Mouse (Mus musculus) right cerebral cortex, adult 2 months (tissue): ENCODE data around the gene Synj2bp.
"Not testable (repeated sequence)": the region's sequence is repeated elsewhere in the genome, so short reads cannot be mapped to it uniquely, and the experiment has no call there.

ENCODE experiments used
- DNase-seq, 2 experiments: peaks; one replicate each; pipeline ENCODE4 v3.0.0; 2021 to 2022; ENCODE audit warnings: low spot score in 2 of 2

The Synj2bp gene

GRCm38 (mm10) chr12:81532316-81533028, at the start of gene Synj2bp, which contains the start of gene Gm20498:
TSS of gene Synj2bp (minus strand) at chr12:81532911.
TSS of gene Gm20498 (minus strand) at chr12:81532905.
- peak; percentile 88 to 93 for DNase-seq

- no peak for DNase-seq
Observed at GRCm38 (mm10) chr12:81568374-81568773, 35.7 kb upstream of the Synj2bp start, which contains the start of gene Adam21. TSS of gene Adam21 (minus strand) at chr12:81568474.

GRCm38 (mm10) chr12:81567931-81568330, 35.2 kb upstream of the Synj2bp start:
- DNase-seq: no peak

GRCm38 (mm10) chr12:81564173-81564572, 31.5 kb upstream of the Synj2bp start:
- DNase-seq: no peak

- DNase-seq: no peak
Observed at GRCm38 (mm10) chr12:81549286-81549685, 16.6 kb upstream of the Synj2bp start.

GRCm38 (mm10) chr12:81547163-81547562, 14.5 kb upstream of the Synj2bp start:
- DNase-seq: no peak

- DNase-seq: no peak
Observed at GRCm38 (mm10) chr12:81533029-81533419, 313 bp upstream of the Synj2bp start.

GRCm38 (mm10) chr12:81530587-81530986, 2.1 kb downstream of the Synj2bp start:
- not testable (repeated sequence) for DNase-seq

- not testable (repeated sequence) for DNase-seq
Observed at GRCm38 (mm10) chr12:81496906-81497305, 35.8 kb downstream of the Synj2bp start.

- DNase-seq: no peak
Observed at GRCm38 (mm10) chr12:81490491-81490890, 42.2 kb downstream of the Synj2bp start.

- peak in 1 of 2 experiments; percentile 15 for DNase-seq
Observed at GRCm38 (mm10) chr12:81485311-81485710, 47.4 kb downstream of the Synj2bp start.

GRCm38 (mm10) chr12:81484727-81485191, 48.0 kb downstream of the Synj2bp start, which contains the start of gene Cox16:
TSS of gene Cox16 (minus strand) at chr12:81485127.
- peak; percentile 85 to 95 for DNase-seq

GRCm38 (mm10) chr12:81484212-81484611, 48.5 kb downstream of the Synj2bp start:
- DNase-seq: no peak

- no peak for DNase-seq
Observed at GRCm38 (mm10) chr12:81483656-81484055, 49.1 kb downstream of the Synj2bp start.

- not testable (repeated sequence) for DNase-seq
Observed at GRCm38 (mm10) chr12:81459051-81459450, 73.7 kb downstream of the Synj2bp start.
